Mouse (Mus musculus) naive thymus-derived CD4-positive, alpha-beta T cell, adult 2 months (primary cell): ENCODE measurements around the gene Pdcd6.

ENCODE experiments used
- DNase-seq: peaks from one replicate; pipeline ENCODE4 v3.0.0-alpha.2; 2011; ENCODE audit warnings: low read depth

Pdcd6 gene

GRCm38 (mm10) chr13:74317170-74317849 is at the start of gene Pdcd6:
Pdcd6 (minus strand) TSS chr13:74317580.
- peak; percentile 94 for DNase-seq

GRCm38 (mm10) chr13:74363859-74364235 is 46.5 kb upstream of the Pdcd6 start, which contains the start of gene Lrrc14b:
Lrrc14b (minus strand) TSS chr13:74364005.
- no peak for DNase-seq

DNA sequence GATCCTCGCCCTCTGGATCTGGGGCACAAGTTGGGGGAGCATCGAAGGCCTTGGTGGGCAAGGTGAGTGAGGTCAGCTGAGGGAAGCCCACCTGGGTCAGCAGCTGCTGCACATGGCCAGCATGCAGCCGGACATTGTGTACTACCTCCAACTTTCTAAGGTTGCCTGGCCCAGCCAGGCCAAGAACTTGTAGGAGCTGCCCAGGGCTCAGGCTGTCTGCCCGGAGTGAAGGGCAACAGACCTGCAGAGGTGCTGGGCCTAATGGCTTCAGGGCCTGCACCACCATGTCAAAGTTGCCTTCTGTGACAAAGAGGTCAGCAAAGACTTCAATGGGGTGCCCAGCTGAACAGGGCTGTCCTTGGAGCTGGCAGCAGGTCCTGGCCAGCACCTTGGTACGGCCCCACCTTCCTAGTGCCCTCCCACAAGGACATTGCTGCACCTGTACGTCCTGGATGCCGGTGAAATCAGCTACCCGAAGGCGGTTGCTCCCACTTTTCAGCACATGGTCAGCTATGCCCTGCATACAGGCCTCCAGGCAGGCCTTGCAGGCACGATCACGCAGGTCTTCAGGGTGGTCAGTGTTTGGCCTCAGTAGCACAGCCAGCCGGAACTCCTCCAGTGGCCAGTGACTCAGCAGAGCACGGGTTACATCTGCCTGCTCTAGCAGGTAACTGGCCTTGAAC is 45.9 kb upstream of the Pdcd6 start:
- DNase-seq, result no peak

- DNase-seq, result no peak
These were observed 44.8 kb upstream of the Pdcd6 start for GRCm38 (mm10) chr13:74362218-74362617.

GRCm38 (mm10) chr13:74356491-74356890 is 39.1 kb upstream of the Pdcd6 start:
- DNase-seq, result no peak

DNA sequence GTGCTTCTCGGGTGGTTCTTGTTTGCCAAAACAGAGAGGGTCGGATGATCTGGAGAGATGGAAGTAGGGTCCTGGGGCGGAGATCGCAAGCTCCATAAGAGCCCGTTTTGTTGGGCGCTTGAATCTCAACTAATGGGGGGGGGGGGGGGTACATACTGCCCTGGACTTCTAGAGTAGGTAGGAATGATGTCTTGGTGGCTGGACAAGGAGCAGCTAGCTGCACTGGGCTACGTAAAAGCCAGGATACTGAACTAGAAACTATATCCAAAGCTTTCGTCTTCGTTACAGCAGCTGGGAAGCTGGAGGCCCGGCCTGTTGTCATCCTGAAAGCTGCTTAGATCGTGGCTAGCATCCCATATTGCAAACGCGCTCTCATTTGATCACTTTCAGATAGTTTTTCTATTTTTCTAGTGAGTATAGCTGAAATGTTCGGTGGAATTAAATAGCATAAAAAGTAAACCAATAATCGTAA is 33.1 kb upstream of the Pdcd6 start:
- DNase-seq, result no peak

DNA sequence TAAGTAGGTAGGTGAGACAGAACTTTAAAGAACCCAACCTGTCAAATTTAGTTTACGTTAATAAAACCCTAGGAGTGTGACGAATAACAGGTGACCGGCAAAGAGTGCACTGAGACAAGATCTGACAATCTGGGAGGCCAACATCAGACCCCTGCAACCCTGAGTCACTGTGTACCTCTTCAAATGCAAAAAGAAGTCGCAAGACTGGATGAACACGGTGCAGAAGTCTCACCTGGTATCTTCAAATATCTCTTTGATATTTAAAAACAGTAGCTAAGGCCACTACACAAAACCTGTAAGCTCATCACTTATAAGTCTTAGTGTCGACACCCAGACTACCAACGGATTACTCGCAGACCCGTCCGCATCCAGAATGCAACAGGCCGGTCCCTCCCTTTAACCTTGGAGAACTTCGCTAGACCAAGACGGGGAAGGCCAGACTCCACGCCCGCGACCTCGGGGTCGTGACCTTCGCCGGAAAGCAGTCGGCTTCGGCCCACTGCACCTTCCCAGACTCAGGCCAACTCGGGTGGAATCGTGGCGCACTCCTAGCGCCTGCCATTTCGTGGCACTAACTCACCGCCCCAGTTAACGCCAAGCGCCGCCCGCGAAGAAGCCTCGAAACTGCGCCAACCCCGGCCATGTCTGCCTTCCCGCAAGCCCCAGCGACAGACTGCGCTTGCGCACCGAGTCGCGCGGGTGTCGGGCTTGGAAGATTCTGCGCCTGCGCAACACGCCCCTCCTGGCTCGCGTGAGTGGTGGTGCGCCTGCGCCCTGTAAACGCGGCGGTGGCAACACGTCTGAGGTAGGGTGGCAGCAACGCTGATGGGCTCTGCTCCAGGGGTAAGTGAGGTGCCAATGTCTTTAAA is 32.4 kb upstream of the Pdcd6 start, which contains the start of the genes Sdha and Ccdc127:
TSS of gene Sdha (minus strand) at position 715 of the 869 bp plus-strand sequence.
TSS of gene Ccdc127 (plus strand) at position 744 of the 869 bp plus-strand sequence.
- peak; percentile 99 for DNase-seq

DNA sequence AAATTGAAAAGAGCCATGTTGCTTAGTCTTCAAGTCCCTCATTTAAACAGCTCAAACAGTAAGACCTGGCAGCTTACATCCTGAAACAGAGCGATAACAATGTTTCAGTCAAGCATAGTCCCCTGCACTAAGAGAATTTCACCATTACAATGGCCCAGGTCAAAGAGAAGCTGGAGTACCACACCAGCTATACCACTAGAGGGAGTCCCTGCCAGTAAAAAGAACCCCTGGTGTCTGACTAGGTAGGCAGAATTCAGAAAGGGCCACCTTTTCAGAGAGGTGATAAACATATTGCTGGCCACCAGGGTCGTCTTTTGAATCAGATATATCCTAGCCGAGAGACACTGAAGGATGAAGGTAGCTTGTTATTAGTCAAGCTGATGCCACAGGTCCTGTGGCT is 23.7 kb upstream of the Pdcd6 start:
- peak; percentile 83 for DNase-seq

- no peak for DNase-seq
These were observed 11.9 kb upstream of the Pdcd6 start for GRCm38 (mm10) chr13:74329321-74329720.

- no peak for DNase-seq
These were observed 601 bp downstream of the Pdcd6 start for GRCm38 (mm10) chr13:74316789-74317169.

- DNase-seq, result no peak
These were observed 994 bp downstream of the Pdcd6 start for GRCm38 (mm10) chr13:74316386-74316785.

GRCm38 (mm10) chr13:74314616-74315015 is 2.8 kb downstream of the Pdcd6 start:
- no peak for DNase-seq

GRCm38 (mm10) chr13:74305780-74306179 is 11.6 kb downstream of the Pdcd6 start:
- no peak for DNase-seq

GRCm38 (mm10) chr13:74305380-74305779 is 12.0 kb downstream of the Pdcd6 start:
- no peak for DNase-seq

GRCm38 (mm10) chr13:74302050-74303037 is 15.0 kb downstream of the Pdcd6 start:
- DNase-seq, result no peak

- DNase-seq, result no peak
These were observed 15.8 kb downstream of the Pdcd6 start for GRCm38 (mm10) chr13:74301607-74301984.

GRCm38 (mm10) chr13:74300925-74301606 is 16.3 kb downstream of the Pdcd6 start:
- peak; percentile 62 for DNase-seq

- no peak for DNase-seq
These were observed 21.0 kb downstream of the Pdcd6 start for GRCm38 (mm10) chr13:74296376-74296775.

- no peak for DNase-seq
These were observed 25.2 kb downstream of the Pdcd6 start, which contains the start of gene Ahrr for GRCm38 (mm10) chr13:74292167-74292566. Ahrr (minus strand) TSS chr13:74292331.

DNA sequence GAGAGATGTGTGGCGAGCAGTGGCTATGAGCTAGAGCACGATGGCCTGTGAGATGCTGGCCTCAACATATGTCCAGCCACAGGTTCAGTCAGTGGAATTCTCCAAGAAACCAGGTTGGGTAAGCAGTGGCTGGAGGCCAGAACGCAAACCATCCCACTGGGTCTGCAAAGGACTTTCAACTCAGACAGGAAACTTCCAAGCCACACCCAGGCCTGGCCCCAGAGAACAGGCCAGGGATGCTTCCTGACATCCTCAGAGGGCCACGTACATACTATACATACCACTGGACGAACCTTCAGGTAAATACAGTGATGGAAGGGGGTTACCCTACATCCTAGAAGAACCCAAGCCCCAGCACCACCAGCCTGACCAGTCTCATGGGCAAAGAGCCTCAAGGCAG is 27.7 kb downstream of the Pdcd6 start:
- DNase-seq, result no peak
